Mouse (Mus musculus): ENCODE results near the gene Adam19.

- TF ChIP-seq GATA1 (IDR thresholded peaks at IDR 0.05; ENCODE audit: low read length) (no peak), TAL1 (IDR thresholded peaks at IDR 0.05; ENCODE audit: low read length) (no peak)
Observed at GRCm38 (mm10) chr11:46038901-46039300, 16.9 kb upstream of the Adam19 start.
